Mouse (Mus musculus): ENCODE results near the gene Wdr77.
"Not testable (repeated sequence)": the region's sequence is repeated elsewhere in the genome, so short reads cannot be mapped to it uniquely, and the experiment has no call there.

Wdr77 gene

DNA sequence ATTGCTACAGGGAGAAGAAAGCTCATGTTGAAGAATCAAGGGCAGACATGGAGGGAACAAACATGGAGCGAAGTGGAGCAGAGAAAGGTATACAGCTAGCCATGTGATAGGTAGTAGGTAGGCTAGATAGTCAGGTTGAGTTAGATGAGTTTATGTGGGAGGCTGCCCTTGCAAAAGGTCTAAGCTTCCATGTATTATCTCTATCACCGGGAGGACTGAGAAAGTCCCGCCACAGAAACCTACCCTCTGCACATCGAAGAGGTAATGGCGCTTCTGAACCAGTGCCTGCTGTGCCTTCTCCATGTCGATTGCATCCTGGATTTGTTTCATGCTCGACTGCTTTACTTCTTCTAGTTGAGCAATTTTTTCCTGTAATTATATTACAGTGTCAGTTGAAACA, 7.8 kb upstream of the Wdr77 start:
- no peak for DNase-seq (ENCODE audit: low spot score in 2 of 2)

DNA sequence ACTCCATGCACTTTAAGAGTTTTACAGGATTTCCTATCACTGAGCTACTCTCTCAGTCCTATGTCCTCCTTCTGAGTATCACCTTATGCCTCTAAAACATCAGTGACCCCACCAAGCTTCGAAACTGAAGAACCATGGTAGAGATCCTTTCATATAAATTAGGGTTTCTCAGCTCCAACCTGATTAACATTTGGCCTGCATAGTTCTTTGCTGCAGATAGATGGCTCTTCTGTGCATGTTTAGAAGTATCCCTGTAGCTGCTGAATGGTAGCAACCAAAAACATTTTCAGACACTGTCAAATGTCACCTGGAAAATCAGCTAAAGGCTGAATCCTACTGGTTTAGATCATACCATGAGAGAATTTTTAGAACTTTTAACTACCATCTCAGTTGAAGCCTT, 1.9 kb upstream of the Wdr77 start:
- no peak for DNase-seq (ENCODE audit: low spot score in 2 of 2)

DNA sequence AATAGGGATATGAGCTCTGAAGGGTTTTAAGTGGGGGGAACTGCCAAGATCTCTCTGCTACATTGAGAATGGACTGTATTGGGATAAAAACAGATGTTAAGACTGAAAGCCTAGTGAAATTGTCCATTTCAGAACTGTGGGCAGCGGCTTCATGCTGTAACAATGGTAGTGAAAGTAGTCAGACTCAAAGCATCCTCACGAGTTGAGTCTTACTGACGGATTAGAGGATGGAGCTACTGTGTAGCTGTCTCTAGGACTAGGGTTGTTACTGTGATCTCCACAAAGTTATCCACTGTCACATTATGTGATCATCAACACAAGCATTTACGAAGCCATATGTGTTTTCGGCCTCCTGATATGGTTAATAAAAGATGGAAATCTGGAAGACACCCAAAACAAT, 965 bp upstream of the Wdr77 start:
- no peak for DNase-seq (ENCODE audit: low spot score in 2 of 2)

DNA sequence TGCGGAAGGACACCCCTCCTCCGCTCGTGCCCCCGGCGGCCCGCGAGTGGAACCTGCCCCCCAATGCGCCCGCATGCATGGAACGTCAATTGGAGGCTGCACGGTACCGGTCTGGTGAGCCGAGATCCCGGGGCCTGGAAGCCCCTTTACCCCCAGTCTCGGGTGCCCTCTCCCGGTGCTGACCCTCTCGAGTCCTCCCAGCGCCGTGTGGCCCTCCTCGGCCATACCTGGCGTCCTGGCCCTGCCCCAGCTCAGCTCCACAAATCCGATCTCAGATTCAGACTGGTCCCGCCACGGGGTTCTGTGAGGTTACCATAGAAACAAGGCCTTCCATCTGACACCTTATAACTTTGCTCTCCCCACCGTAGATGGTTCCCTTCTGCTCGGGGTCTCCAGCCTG, 416 bp downstream of the Wdr77 start:
- no peak for DNase-seq (ENCODE audit: low spot score in 2 of 2)

DNA sequence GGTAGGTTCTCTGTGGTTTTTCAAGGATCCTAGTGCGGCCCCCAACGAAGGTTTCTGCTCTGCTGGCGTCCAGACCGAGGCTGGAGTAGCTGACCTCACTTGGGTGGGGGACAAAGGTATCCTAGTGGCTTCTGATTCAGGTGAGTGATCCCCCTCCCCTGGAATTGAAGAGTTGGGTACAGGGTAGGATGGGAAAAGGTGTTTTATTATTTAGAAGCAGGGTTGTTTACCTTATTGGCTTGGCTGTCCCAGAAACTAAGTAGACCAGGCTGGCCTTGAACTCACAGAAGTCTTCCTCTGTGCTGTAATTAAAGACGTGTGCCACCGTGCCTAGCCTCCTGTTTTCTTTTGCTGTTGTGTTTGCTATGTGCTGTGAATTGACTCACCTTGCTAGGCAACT, 830 bp downstream of the Wdr77 start, which contains the start of gene Atp5f1:
Gene Atp5f1, minus strand, starts transcription at position 101 of the 400 bp plus-strand sequence.
- peak in 1 of 2 experiments; percentile 48 for DNase-seq (ENCODE audit: low spot score in 2 of 2)

DNA sequence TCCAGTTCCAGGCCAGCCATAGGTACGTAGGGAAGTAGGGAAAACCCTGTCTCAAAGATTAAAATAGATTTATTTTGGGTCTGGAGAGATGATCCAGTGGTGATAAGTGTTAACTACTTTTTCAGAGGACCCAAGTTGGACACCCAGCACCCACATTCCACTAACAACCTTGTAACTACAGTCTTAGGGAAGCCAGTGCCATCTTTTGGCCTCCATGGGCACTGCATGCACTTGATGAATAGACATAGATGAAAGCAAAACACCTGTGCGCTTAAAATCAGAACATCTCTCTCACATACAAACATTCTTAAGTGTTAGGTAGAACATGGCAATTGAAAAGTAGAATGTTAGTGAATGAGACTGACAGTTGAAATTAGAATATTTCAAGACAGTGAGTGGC, 1.5 kb downstream of the Wdr77 start:
- DNase-seq (ENCODE audit: low spot score in 2 of 2), result no peak

DNA sequence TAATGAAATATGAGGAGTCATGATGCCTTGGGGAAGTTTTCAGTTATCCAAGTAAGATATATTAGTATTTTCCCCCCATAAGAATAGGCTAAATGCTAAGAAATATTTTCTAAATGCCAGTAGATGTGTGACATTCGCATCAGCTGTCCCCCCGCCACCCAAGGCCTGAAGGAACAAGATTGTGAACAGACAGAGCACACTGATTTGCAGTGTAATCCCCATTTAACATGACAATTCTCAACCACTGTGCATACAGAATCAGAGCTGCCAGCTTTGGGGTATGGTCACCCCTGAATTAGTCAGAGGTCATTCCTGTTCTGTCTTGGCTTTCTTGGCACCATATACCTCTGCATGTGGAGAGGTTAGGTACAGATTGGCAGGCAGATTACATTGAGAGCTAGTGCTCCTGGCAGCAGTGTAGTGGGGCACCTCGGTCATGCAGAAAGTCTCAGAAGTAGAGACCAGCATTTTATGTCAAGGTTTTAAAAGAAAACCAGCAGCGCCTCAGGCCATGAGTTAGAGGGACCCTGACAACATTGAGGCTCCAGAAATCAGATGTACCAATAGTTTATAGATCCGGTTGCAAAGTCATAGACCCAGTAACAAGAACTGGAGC, 12.8 kb downstream of the Wdr77 start:
- DNase-seq (ENCODE audit: low spot score in 2 of 2), result no peak

DNA sequence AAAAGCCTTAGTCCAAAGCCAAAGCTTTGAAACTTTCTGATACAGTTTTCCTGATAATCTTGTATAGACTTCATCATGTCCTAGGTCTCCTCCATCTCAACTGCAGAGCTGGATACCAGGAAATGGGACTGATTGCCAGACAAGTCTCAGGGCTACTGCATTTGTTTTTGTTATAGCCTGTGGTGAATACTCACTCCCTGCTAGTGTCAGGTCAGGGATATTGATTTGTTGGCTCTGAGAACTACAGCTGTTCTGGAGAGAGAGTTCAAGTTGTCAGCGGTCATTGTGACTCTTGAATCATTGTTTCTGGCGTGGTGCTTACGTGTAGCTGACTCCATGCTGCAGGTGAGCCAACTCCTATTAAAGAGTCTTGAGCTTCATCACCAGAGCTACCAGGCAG, 14.2 kb downstream of the Wdr77 start, which contains the start of gene Ovgp1:
Gene Ovgp1, plus strand, starts transcription at position 301 of the 400 bp plus-strand sequence.
- no peak for DNase-seq (ENCODE audit: low spot score in 2 of 2)

DNA sequence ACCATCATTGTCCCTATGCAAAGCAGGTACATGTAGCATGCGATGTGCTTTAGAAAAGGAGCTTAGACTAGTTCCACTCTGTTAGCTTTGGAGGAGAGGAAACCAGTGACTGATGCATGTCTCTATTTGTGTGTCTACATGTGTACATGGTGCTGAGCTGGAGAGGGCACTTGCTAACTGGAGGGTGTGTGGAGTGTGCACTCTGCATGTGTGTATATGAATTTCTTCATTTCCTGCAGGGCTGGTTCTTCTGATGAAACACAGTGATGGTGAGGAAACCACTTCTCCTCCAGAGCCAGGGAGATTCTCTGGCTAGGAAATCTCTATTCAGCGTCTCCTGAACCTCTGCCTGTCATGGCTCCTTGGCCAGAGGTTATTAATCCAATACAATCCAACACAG, 15.0 kb downstream of the Wdr77 start:
- DNase-seq (ENCODE audit: low spot score in 2 of 2), result no peak

DNA sequence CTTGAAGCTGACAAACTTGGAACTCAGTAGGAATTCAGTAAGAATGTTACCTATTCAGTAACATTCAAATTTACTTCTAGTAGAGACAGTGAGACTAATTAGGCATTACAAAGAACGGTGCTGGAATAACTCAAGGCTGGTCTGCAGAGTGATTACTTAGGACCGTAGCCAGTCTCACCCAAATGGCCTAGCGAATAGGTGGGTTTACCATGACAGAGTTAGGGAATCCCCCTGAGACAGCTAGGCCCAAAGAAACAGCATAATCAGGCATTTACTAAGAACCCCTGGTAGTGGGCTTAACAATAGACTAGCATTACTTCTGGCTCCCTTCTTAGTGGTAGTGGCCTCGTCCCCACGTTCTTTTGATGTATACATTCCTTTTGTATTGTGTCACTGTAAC, 30.4 kb downstream of the Wdr77 start:
- not testable (repeated sequence) for DNase-seq (ENCODE audit: low spot score in 2 of 2)

DNA sequence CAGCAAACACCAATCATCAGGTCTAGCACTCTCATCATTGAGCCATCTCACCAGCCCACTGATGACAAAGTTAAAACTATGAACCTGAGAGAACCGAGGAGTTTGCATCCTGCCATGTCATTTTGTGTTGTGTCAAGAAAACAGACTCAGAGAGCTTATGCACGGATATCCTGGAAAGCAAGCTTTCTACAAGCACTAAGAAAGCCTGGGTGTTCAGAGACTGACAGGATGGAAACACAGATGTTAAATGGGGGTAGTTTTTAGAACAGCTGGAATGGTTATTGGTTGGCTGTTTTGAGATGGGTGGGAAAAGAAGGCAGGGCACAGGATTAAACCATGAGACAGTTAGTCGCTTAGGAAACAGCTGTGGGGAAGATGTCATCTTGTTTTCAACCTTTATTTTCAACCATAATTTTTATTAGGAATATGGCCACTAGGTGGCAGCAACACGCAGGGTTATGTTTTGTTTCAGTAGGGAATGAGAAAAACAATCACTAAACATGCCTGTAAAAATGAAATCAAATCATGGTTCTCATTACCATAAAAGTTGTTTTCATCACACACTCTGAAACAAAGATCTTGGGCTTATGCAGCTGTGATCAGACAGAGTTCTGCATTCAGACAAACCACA, 32.6 kb downstream of the Wdr77 start:
- DNase-seq (ENCODE audit: low spot score in 2 of 2), result peak in 1 of 2 experiments; percentile 32

DNA sequence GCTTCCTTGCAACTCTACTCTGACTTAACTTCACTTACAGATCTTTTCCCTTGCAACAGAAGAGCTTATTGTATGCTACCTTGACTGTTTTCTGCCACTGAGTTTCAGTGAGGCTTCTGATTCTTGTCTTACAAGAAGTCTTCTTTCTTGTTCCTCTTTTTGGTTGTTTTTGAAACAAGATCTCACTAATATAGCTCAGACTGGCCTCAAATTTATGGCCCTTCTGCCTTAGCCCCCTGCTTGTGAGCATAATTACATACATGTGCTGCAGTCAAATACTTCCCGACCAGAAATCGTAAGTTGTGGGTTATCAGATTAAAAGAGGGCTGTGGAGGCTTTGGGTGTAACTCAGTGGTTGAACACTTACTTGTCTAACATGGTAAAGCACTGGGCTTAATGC, 35.6 kb downstream of the Wdr77 start:
- DNase-seq (ENCODE audit: low spot score in 2 of 2), result no peak

DNA sequence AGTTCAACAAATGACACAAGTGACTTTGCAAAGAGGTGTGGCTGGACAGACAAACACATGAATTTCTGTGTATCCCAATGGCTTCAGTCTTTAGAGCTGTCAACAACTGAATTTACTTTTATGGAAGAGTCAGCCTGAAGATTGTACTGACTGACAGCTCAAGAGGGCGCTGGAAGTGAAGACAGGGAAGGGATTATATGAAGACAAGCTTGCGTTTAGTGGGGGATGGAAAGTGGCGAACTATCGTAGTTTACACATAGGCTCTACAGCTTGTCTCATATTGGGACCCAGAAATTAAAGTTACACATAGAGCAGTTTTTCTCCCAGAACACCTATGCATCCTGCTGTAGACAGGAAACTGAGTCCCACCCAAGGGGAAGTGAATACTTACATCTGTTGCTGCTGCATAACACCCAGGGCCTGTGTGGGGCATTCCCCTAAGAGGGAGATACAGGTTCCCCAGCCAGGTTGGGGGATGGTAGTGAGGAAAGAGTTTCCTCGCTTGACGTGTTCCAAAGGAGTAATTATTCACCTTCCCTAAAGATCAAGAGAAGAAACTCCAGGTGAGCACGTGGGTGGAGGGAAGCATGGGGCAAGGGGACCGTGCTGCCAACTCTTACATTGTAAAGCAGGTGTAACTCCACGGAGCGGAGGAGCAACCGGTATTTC, 41.7 kb downstream of the Wdr77 start:
- no peak for DNase-seq (ENCODE audit: low spot score in 2 of 2)

DNA sequence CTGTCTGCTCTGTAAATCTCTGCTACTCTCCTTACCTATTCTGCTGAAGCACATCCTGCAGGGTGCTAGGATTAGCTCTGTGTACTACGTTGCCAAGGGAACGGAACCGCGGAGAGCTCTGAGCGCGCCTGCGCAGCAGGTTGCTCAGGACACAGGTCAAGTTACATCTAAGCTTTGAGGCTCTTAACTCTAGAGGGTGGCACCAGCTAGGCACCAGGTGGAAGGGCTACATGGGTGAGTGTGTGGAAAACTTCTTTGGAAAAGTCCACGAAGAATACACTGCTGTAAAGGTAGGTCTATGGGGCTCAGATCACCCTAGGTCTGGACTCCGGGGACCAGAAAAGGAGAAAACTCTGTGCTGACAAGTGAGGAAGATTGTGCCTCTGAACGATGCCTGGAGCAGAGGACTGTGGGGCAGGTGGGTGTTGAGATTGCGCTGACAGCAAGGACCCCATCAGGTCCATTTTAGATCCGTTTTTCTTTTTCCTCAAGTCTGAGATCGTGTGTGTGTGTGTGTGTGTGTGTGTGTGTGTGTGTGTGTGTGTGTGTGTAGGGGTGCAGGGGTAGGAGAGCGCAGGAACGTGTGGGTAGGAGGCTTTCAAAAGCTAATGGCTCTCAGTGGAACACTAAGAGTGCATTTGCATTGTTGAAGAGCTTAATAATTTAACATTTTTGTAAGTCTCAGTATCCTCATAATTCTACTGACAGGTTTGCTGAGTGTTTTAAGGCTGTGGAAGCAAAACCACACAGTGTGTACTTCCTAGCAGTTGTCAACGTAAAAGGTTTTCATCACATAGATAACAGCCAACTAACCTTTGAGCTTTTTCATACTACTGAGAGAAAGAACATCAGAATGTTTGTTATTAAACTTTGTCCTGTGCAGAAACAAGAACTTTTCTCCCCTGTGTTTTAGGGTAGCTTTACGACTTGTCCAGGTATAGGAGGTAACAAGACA, 42.5 kb downstream of the Wdr77 start:
- DNase-seq (ENCODE audit: low spot score in 2 of 2), result peak in 1 of 2 experiments; percentile 20

DNA sequence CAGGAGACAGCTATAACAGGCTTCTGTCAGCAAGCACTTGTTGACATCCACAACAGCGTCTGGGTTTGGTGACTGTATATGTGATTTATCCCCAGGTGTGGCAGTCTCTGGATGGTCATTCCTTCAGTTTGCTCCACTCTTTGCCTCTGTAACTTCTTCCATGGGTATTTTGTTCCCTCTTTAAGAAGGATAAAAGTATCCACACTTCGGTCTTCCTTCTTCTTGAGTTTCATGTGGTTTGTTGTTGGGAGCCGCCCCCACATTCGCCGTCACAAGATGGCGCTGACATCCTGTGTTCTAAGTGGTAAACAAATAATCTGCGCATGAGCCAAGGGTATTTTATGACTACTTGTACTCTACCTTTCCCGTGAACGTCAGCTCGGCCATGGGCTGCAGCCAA, 44.2 kb downstream of the Wdr77 start:
- not testable (repeated sequence) for DNase-seq (ENCODE audit: low spot score in 2 of 2)

DNA sequence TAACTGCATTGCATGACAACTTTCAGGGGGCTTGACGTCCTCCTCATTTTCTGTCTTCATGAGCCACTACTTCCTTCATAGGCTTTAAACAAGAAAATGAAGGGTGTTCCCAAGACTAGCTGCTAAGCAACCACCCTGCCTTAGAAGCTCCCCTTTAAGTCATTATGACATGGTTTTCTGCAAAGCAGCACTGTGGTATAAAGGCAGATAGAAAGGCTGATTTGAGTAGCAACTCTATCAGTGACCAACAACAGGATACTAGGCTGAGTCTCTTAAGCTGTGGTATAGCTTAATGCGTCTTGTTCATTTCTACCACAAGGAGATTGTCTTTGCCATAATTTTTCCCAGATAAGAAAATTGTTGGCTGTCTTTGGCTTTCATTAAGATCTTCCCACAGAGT, 55.4 kb downstream of the Wdr77 start, which contains the start of gene Pifo:
Gene Pifo, minus strand, starts transcription at position 101 of the 400 bp plus-strand sequence.
- no peak for DNase-seq (ENCODE audit: low spot score in 2 of 2)

Measured in frontal cortex, postnatal 10 days (tissue).